Mouse (Mus musculus) E14TG2a.4 (cell line): ENCODE measurements at regions not wholly inside any gene's neighbourhood (a gene's known extent, or its start where the extent isn't known, plus 50 kb on each side); places are given as distances from the start of the nearest gene placed in this dataset.

Experiments
- CTCF ChIP-seq: conservative IDR thresholded peaks from 2 replicates; pipeline ENCODE4 v1.5.1; 2014; ENCODE audit warnings: low read length
- POU5F1 ChIP-seq: IDR thresholded peaks from 2 replicates; pipeline ENCODE4 v1.6.1; 2014; ENCODE audit warnings: low read length, borderline replicate concordance

DNA sequence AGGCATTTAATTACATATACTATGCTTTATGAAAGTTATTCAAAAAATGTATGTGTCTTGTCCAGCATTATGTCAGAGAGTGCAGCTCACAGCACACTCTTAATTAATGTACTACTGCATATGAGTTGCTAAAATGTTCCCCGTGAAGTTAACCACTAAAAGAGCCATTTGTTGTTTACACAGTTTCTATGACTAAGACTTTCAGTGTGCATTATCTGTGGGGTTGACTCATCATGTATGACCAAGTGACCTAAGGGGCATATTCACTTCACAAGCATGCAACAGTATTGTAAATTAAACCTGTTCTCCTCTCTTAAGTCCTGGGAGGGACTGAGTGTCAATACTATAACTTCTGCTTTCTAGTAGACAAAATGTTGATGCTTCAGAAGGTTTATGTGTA, 276.2 kb downstream of the Pax1 start:
- no peak for TF ChIP-seq CTCF
- TF ChIP-seq POU5F1: no peak
